Mouse (Mus musculus) heart, postnatal 36 days (tissue): ENCODE results near the gene Ubp1. TPM values are rescaled to one million over a fixed set of nuclear protein-coding genes. Genes with fewer than 3 reads are reported as not detected.
A peak's percentile ranks its signal among the peaks of the same experiment; 100 is the strongest.

ENCODE experiments used
- DNase-seq, 2 experiments: peaks; one replicate each; pipeline ENCODE4 v3.0.0; 2021 to 2022
- intact Hi-C: fragments of 180-260 bp; cut with DNase I; formaldehyde crosslinking; loops from one replicate; pipeline ENCODE4 v1.15.1; 2025
- total RNA-seq, 2 experiments: library from RNA; stranded (reverse); gene quantifications; 2 replicates each; pipeline ENCODE4 v1.2.3; 2021

Gene Ubp1
- total RNA-seq, 2 experiments from 2014 or later, result 24.9 to 25.7 TPM

GRCm38 (mm10) chr9:114007850-114008350 is 77.2 kb downstream of the Ubp1 start:
- intact Hi-C loops, result no loop called here

GRCm38 (mm10) chr9:114009526-114009925 is 78.8 kb downstream of the Ubp1 start:
- intact Hi-C loops, result no loop called here
- no peak for DNase-seq

More at GRCm38 (mm10) chr9:114007850-114008350, 77.2 kb downstream of the Ubp1 start:
- DNase-seq, result no peak

GRCm38 (mm10) chr9:114011203-114011602 is 80.5 kb downstream of the Ubp1 start:
- intact Hi-C loops, result no loop called here
- no peak for DNase-seq

- intact Hi-C loops, result no loop called here
- DNase-seq, result no peak
Measured at GRCm38 (mm10) chr9:114014034-114014433, 83.3 kb downstream of the Ubp1 start.

- intact Hi-C loops, result no loop called here
Measured at GRCm38 (mm10) chr9:114015724-114016123, 85.0 kb downstream of the Ubp1 start.

GRCm38 (mm10) chr9:114016402-114016801 is 85.7 kb downstream of the Ubp1 start:
- intact Hi-C loops, result no loop called here
- no peak for DNase-seq

More at GRCm38 (mm10) chr9:114015724-114016123, 85.0 kb downstream of the Ubp1 start:
- DNase-seq, result no peak

GRCm38 (mm10) chr9:114019012-114019762 is 88.5 kb downstream of the Ubp1 start:
- DNase-seq, result no peak
- intact Hi-C loops, result no loop called here

- DNase-seq, result no peak
- intact Hi-C loops, result no loop called here
Measured at GRCm38 (mm10) chr9:114022141-114022540, 91.4 kb downstream of the Ubp1 start.

- no peak for DNase-seq
- intact Hi-C loops, result no loop called here
Measured at GRCm38 (mm10) chr9:114025182-114025581, 94.4 kb downstream of the Ubp1 start.

GRCm38 (mm10) chr9:114025846-114026245 is 95.1 kb downstream of the Ubp1 start:
- no peak for DNase-seq
- intact Hi-C loops, result no loop called here

- intact Hi-C loops, result no loop called here
- peak; percentile 18 to 20 for DNase-seq
Measured at GRCm38 (mm10) chr9:114026261-114026934, 95.7 kb downstream of the Ubp1 start.

Other genes with a start within 250 kb of the Ubp1 start
- gene Pdcd6ip, start 222.7 kb upstream of the Ubp1 start, total RNA-seq, result 10 to 100 TPM; 57.2 to 65.0 TPM
- gene Clasp2, start 189.5 kb upstream of the Ubp1 start, total RNA-seq, result 10 to 100 TPM; 50.9 to 58.9 TPM
- gene Fbxl2, start 115.3 kb downstream of the Ubp1 start, total RNA-seq, result 1 to 10 TPM in 1 of 2 experiments, under 1 TPM in 1; 0.43 to 1.0 TPM
- gene Susd5, start 126.2 kb downstream of the Ubp1 start, total RNA-seq, result 1 to 10 TPM; 1.2 to 1.4 TPM